Mouse (Mus musculus) liver, adult 2 months (tissue): ENCODE measurements at regions not wholly inside any gene's neighbourhood (a gene's known extent, or its start where the extent isn't known, plus 50 kb on each side); places are given as distances from the start of the nearest gene placed in this dataset.

Source experiments
- DNase-seq: peaks from one replicate; pipeline ENCODE4 v3.0.0-alpha.2; 2011; ENCODE audit warnings: low read depth, low spot score; ENCODE audit errors: extremely low read depth
- H3K27ac ChIP-seq: fragments of 200-500 bp; replicated peaks from 2 replicates; pipeline ENCODE4 v1.5.1; 2012; ENCODE audit warnings: low read depth, mild to moderate bottlenecking, control low read depth, inconsistent platforms, low read length; ENCODE audit not compliant: insufficient read depth
- H3K27me3 ChIP-seq: fragments of 200-500 bp; 2 replicates; pipeline ENCODE4 v1.6.1; 2012; ENCODE audit warnings: mild to moderate bottlenecking, moderate library complexity, low read length, inconsistent platforms; ENCODE audit not compliant: control insufficient read depth, insufficient read depth
- H3K36me3 ChIP-seq: fragments of 200-500 bp; 2 replicates; pipeline ENCODE4 v1.6.1; 2012; ENCODE audit warnings: low read length, inconsistent platforms; ENCODE audit not compliant: control insufficient read depth, insufficient read depth
- H3K4me1 ChIP-seq: fragments of 200-500 bp; 2 replicates; pipeline ENCODE4 v1.6.1; 2011; ENCODE audit warnings: low read length; ENCODE audit not compliant: control insufficient read depth, insufficient read depth
- H3K4me3 ChIP-seq: fragments of 200-500 bp; 2 replicates; pipeline ENCODE4 v1.5.1; 2011; ENCODE audit warnings: low read depth, mild to moderate bottlenecking, control low read depth, low read length, moderate library complexity; ENCODE audit not compliant: insufficient read depth
- H3K79me2 ChIP-seq: fragments of 200-500 bp; 2 replicates; pipeline ENCODE4 v1.6.1; 2012; ENCODE audit warnings: inconsistent platforms, mild to moderate bottlenecking, low read length, moderate library complexity; ENCODE audit not compliant: control insufficient read depth, insufficient read depth
- H3K9ac ChIP-seq: fragments of 200-500 bp; 2 replicates; pipeline ENCODE4 v1.6.1; 2012; ENCODE audit warnings: low read depth, mild to moderate bottlenecking, control low read depth, inconsistent platforms, low read length
- CTCF ChIP-seq: fragments of 200-500 bp; IDR thresholded peaks from 2 replicates; pipeline ENCODE4 v1.5.1; 2011; ENCODE audit warnings: low read depth, low read length, control low read depth
- POLR2A ChIP-seq: fragments of 200-500 bp; IDR thresholded peaks from 2 replicates; pipeline ENCODE4 v1.6.1; 2011; ENCODE audit warnings: low read length, control low read depth; ENCODE audit not compliant: insufficient read depth; ENCODE audit errors: extremely low read depth
- WGBS: fragments of 180-500 bp; shearing (Covaris S2); methylation state at CpG from one replicate; pipeline ENCODE4 v1.1.7; 2018; 5-methylcytosine and 5-hydroxymethylcytosine counted together

GRCm38 (mm10) chr6:31260645-31261345 lies 137.7 kb upstream of the Mkln1 start:
- Histone ChIP-seq H3K4me3 (no peak overlapping the region), H3K36me3 (no peaks in the 10 kb centered on the region), H3K27ac (peak overlapping the region; percentile 84), H3K4me1 (peaks cover 32% of the 10 kb centered on the region), H3K27me3 (no peaks in the 10 kb centered on the region), H3K79me2 (peaks cover 3% of the 10 kb centered on the region; the same call in 1 of the 2 replicates), H3K9ac (no peak overlapping the region)
- WGBS, result 45% methylated on average over 10 of the region's 10 CpGs
- no peak for TF ChIP-seq CTCF
- TF ChIP-seq POLR2A, result no peak
- DNase-seq, result peak; percentile 66

- peaks cover 7% of the 10 kb centered on the region; the same call in 1 of the 2 replicates for H3K79me2 ChIP-seq
- WGBS, result 43% methylated on average over 15 of the region's 15 CpGs
- no peak overlapping the region for H3K4me3 ChIP-seq
- peaks cover 32% of the 10 kb centered on the region for H3K4me1 ChIP-seq
- TF ChIP-seq POLR2A (no peak), CTCF (no peak)
- peak overlapping the region; percentile 84 for H3K27ac ChIP-seq
- H3K9ac ChIP-seq, result no peak overlapping the region
- peak; percentile 97 for DNase-seq
- H3K36me3 ChIP-seq, result no peaks in the 10 kb centered on the region
- no peaks in the 10 kb centered on the region for H3K27me3 ChIP-seq
Measured at GRCm38 (mm10) chr6:31261797-31262540, 136.6 kb upstream of the Mkln1 start.

GRCm38 (mm10) chr6:31262651-31263050 lies 135.9 kb upstream of the Mkln1 start:
- H3K4me3 ChIP-seq, result no peak overlapping the region
- no peak for TF ChIP-seq POLR2A
- TF ChIP-seq CTCF, result no peak
- no peak overlapping the region for H3K9ac ChIP-seq
- H3K36me3 ChIP-seq, result no peaks in the 10 kb centered on the region
- peaks cover 7% of the 10 kb centered on the region; the same call in 1 of the 2 replicates for H3K79me2 ChIP-seq
- no peak for DNase-seq
- H3K4me1 ChIP-seq, result peaks cover 32% of the 10 kb centered on the region
- WGBS, result 83% methylated on average over 8 of the region's 8 CpGs
- H3K27me3 ChIP-seq, result no peaks in the 10 kb centered on the region
- H3K27ac ChIP-seq, result peak overlapping the region; percentile 45

- TF ChIP-seq POLR2A (no peak), CTCF (no peak)
- peak; percentile 75 for DNase-seq
Measured at GRCm38 (mm10) chr6:31263821-31264220, 134.7 kb upstream of the Mkln1 start.

DNA sequence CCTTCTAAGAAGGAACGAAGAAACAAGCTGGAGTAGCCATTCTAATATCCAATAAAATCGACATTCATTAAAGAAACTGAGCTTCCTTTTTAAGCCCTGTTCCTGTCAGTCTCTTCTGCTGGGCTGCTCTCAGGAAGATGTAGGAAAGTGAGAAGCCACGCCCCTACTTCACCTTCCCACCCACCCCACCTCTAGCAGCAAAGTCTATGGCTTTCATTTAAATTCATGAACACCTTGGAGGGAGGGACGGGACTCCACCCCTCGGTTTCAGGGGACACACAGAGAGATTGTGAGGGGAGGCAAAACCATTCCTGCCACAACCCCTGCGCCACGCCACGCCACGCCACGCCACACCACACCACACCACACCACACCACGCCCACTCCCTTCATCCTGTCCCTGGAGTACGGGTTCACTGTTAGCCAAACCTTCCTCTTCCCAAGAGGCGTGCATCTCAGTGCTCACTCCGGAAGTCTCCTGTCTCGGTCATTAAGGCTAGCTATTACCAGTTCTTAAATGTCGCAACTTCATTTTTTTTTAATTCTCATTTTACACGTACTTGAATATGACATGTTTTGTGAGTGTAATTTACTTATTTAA lies 132.0 kb upstream of the Mkln1 start:
- peaks cover 7% of the 10 kb centered on the region; the same call in 1 of the 2 replicates for H3K79me2 ChIP-seq
- TF ChIP-seq CTCF (no peak), POLR2A (no peak)
- no peak for DNase-seq
- H3K27me3 ChIP-seq, result no peaks in the 10 kb centered on the region
- no peak overlapping the region for H3K9ac ChIP-seq
- no peaks in the 10 kb centered on the region for H3K36me3 ChIP-seq
- 85% methylated on average over 17 of the region's 17 CpGs for WGBS
- H3K4me1 ChIP-seq, result peaks cover 20% of the 10 kb centered on the region
- no peak overlapping the region for H3K4me3 ChIP-seq
- H3K27ac ChIP-seq, result no peak overlapping the region

More at GRCm38 (mm10) chr6:31263821-31264220, 134.7 kb upstream of the Mkln1 start:
- H3K9ac ChIP-seq, result no peak overlapping the region
- peaks cover 32% of the 10 kb centered on the region for H3K4me1 ChIP-seq
- H3K79me2 ChIP-seq, result peaks cover 7% of the 10 kb centered on the region; the same call in 1 of the 2 replicates
- WGBS, result 44% methylated on average over 6 of the region's 6 CpGs
- H3K36me3 ChIP-seq, result no peaks in the 10 kb centered on the region
- no peaks in the 10 kb centered on the region for H3K27me3 ChIP-seq
- H3K4me3 ChIP-seq, result no peak overlapping the region
- no peak overlapping the region for H3K27ac ChIP-seq
